Mouse (Mus musculus) ovary, postnatal 10 days (tissue): ENCODE measurements around the gene Lrmda.
"Not testable (repeated sequence)": the region's sequence is repeated elsewhere in the genome, so short reads cannot be mapped to it uniquely, and the experiment has no call there.

Source experiments
- DNase-seq: peaks from one replicate; pipeline ENCODE4 v3.0.0; 2022; ENCODE audit warnings: low spot score

The Lrmda gene

GRCm38 (mm10) chr14:22587285-22587957 lies 567.9 kb downstream of the Lrmda start:
- DNase-seq, result no peak

- no peak for DNase-seq
These were observed 568.4 kb downstream of the Lrmda start for GRCm38 (mm10) chr14:22587958-22588296.

- not testable (repeated sequence) for DNase-seq
These were observed 568.9 kb downstream of the Lrmda start for GRCm38 (mm10) chr14:22588394-22588793.

- no peak for DNase-seq
These were observed 570.1 kb downstream of the Lrmda start for GRCm38 (mm10) chr14:22589503-22590215.

GRCm38 (mm10) chr14:22591186-22591585 lies 571.7 kb downstream of the Lrmda start:
- no peak for DNase-seq

- no peak for DNase-seq
These were observed 578.0 kb downstream of the Lrmda start for GRCm38 (mm10) chr14:22597508-22597907.

- no peak for DNase-seq
These were observed 579.1 kb downstream of the Lrmda start for GRCm38 (mm10) chr14:22598638-22599037.

- no peak for DNase-seq
These were observed 580.7 kb downstream of the Lrmda start for GRCm38 (mm10) chr14:22600166-22600565.

GRCm38 (mm10) chr14:22602308-22602707 lies 582.8 kb downstream of the Lrmda start:
- no peak for DNase-seq

GRCm38 (mm10) chr14:22608599-22608998 lies 589.1 kb downstream of the Lrmda start:
- DNase-seq, result no peak

- DNase-seq, result no peak
These were observed 590.0 kb downstream of the Lrmda start for GRCm38 (mm10) chr14:22609261-22610245.

GRCm38 (mm10) chr14:22611011-22611410 lies 591.5 kb downstream of the Lrmda start:
- no peak for DNase-seq

GRCm38 (mm10) chr14:22620191-22620590 lies 600.7 kb downstream of the Lrmda start:
- DNase-seq, result no peak

- DNase-seq, result no peak
These were observed 602.4 kb downstream of the Lrmda start for GRCm38 (mm10) chr14:22621941-22622340.

GRCm38 (mm10) chr14:22627105-22627829 lies 607.8 kb downstream of the Lrmda start:
- DNase-seq, result no peak

GRCm38 (mm10) chr14:22630361-22630867 lies 610.9 kb downstream of the Lrmda start:
- DNase-seq, result no peak

- no peak for DNase-seq
These were observed 614.1 kb downstream of the Lrmda start for GRCm38 (mm10) chr14:22633612-22634011.

GRCm38 (mm10) chr14:22643494-22643893 lies 624.0 kb downstream of the Lrmda start:
- no peak for DNase-seq

GRCm38 (mm10) chr14:22647879-22648611 lies 628.5 kb downstream of the Lrmda start:
- no peak for DNase-seq

- no peak for DNase-seq
These were observed 629.9 kb downstream of the Lrmda start for GRCm38 (mm10) chr14:22649411-22649911.
